Mouse (Mus musculus) intestine, embryonic 14.5 days (tissue): ENCODE measurements at regions not wholly inside any gene's neighbourhood (a gene's known extent, or its start where the extent isn't known, plus 50 kb on each side); places are given as distances from the start of the nearest gene placed in this dataset.

Experiments used
- ATAC-seq: fragments of 200-750 bp; cut with Nextera tagmentation; replicated peaks from 2 replicates; pipeline ENCODE4 v1.8.0; 2017; ENCODE audit warnings: low read depth, moderate number of reproducible peaks, moderate TSS enrichment, moderate library complexity; ENCODE audit not compliant: low FRiP score, low TSS enrichment
- DNase-seq: peaks from one replicate; pipeline ENCODE4 v3.0.0-alpha.2; 2018; ENCODE audit warnings: low spot score
- H3K27ac ChIP-seq: fragments of 300-500 bp; sonication (generic); 2 replicates; pipeline ENCODE4 v1.5.1; 2014; ENCODE audit warnings: low read depth, mild to moderate bottlenecking, control low read depth
- H3K27me3 ChIP-seq: fragments of 300-500 bp; sonication (generic); replicated peaks from 2 replicates; pipeline ENCODE4 v1.6.1; 2014; ENCODE audit warnings: low read length, control low read depth; ENCODE audit not compliant: control insufficient read depth, insufficient read depth
- H3K36me3 ChIP-seq: fragments of 300-500 bp; sonication (generic); 2 replicates; pipeline ENCODE4 v1.6.1; 2014; ENCODE audit warnings: low read length, control low read depth; ENCODE audit not compliant: control insufficient read depth, insufficient read depth
- H3K4me1 ChIP-seq: fragments of 300-500 bp; sonication (generic); replicated peaks from 2 replicates; pipeline ENCODE4 v1.6.1; 2014; ENCODE audit warnings: low read length, control low read depth, mixed read lengths; ENCODE audit not compliant: control insufficient read depth, insufficient read depth
- H3K4me2 ChIP-seq: fragments of 300-500 bp; sonication (generic); 2 replicates; pipeline ENCODE4 v1.6.1; 2014; ENCODE audit warnings: low read length
- H3K4me3 ChIP-seq: fragments of 300-500 bp; sonication (generic); 2 replicates; pipeline ENCODE4 v1.5.1; 2014; ENCODE audit warnings: low read depth, low read length, control low read depth, mixed read lengths
- H3K9ac ChIP-seq: fragments of 300-500 bp; sonication (generic); 2 replicates; pipeline ENCODE4 v1.6.1; 2014; ENCODE audit warnings: mild to moderate bottlenecking, low read length
- H3K9me3 ChIP-seq: fragments of 300-500 bp; sonication (generic); 2 replicates; pipeline ENCODE4 v1.6.1; 2016; ENCODE audit warnings: low read length, control low read depth; ENCODE audit not compliant: control insufficient read depth
- WGBS: fragments of 180-500 bp; shearing (Covaris S2); extraction: QIAGEN DNeasy Blood & Tissue Kit; methylation state at CpG from one replicate; pipeline ENCODE4 v1.1.7; 2014; 5-methylcytosine and 5-hydroxymethylcytosine counted together

- no peak overlapping the region for H3K9ac ChIP-seq
- no peak overlapping the region for H3K27ac ChIP-seq
- H3K36me3 ChIP-seq, result no peaks in the 10 kb centered on the region
- H3K9me3 ChIP-seq, result no peaks in the 10 kb centered on the region
- no peaks in the 10 kb centered on the region for H3K27me3 ChIP-seq
- no peak for DNase-seq
- H3K4me2 ChIP-seq, result no peak overlapping the region
- WGBS, result 64% methylated on average over 8 of the region's 8 CpGs
- H3K4me1 ChIP-seq, result no peaks in the 10 kb centered on the region
- no peak for ATAC-seq
- H3K4me3 ChIP-seq, result no peak overlapping the region
These were observed 252.3 kb upstream of the Xrcc4 start for GRCm38 (mm10) chr13:90341597-90342212.

- Histone ChIP-seq H3K27me3 (no peaks in the 10 kb centered on the region), H3K27ac (no peak overlapping the region), H3K4me3 (no peak overlapping the region), H3K9ac (no peak overlapping the region), H3K9me3 (no peaks in the 10 kb centered on the region), H3K36me3 (no peaks in the 10 kb centered on the region), H3K4me1 (no peaks in the 10 kb centered on the region), H3K4me2 (no peak overlapping the region)
- ATAC-seq, result no peak
- 63% methylated on average over 2 of the region's 2 CpGs for WGBS
- DNase-seq, result no peak
These were observed 251.3 kb upstream of the Xrcc4 start for GRCm38 (mm10) chr13:90340647-90341160.

GRCm38 (mm10) chr13:90337591-90337990 lies 248.2 kb upstream of the Xrcc4 start:
- Histone ChIP-seq H3K36me3 (no peaks in the 10 kb centered on the region), H3K9ac (no peak overlapping the region), H3K4me2 (no peak overlapping the region), H3K27me3 (no peaks in the 10 kb centered on the region), H3K27ac (no peak overlapping the region), H3K4me3 (no peak overlapping the region), H3K9me3 (no peaks in the 10 kb centered on the region), H3K4me1 (no peaks in the 10 kb centered on the region)
- 78% methylated on average over 1 of the region's 1 CpGs for WGBS
- DNase-seq, result no peak
- ATAC-seq, result no peak

GRCm38 (mm10) chr13:90335741-90336037 lies 246.3 kb upstream of the Xrcc4 start:
- H3K4me1 ChIP-seq, result no peaks in the 10 kb centered on the region
- no peaks in the 10 kb centered on the region for H3K36me3 ChIP-seq
- ATAC-seq (no peak), DNase-seq (no peak)
- no peaks in the 10 kb centered on the region for H3K9me3 ChIP-seq
- no peak overlapping the region for H3K4me3 ChIP-seq
- H3K9ac ChIP-seq, result no peak overlapping the region
- H3K27me3 ChIP-seq, result no peaks in the 10 kb centered on the region
- 76% methylated on average over 3 of the region's 3 CpGs for WGBS
- H3K4me2 ChIP-seq, result no peak overlapping the region
- H3K27ac ChIP-seq, result no peak overlapping the region

- DNase-seq (no peak), ATAC-seq (no peak)
- no peaks in the 10 kb centered on the region for H3K27me3 ChIP-seq
- H3K27ac ChIP-seq, result no peak overlapping the region
- no peak overlapping the region for H3K9ac ChIP-seq
- H3K9me3 ChIP-seq, result no peaks in the 10 kb centered on the region
- no peak overlapping the region for H3K4me2 ChIP-seq
- no peaks in the 10 kb centered on the region for H3K4me1 ChIP-seq
- H3K36me3 ChIP-seq, result no peaks in the 10 kb centered on the region
- WGBS, result 69% methylated on average over 6 of the region's 6 CpGs
- H3K4me3 ChIP-seq, result no peak overlapping the region
These were observed 245.7 kb upstream of the Xrcc4 start for GRCm38 (mm10) chr13:90334934-90335740.

- Histone ChIP-seq H3K27ac (no peak overlapping the region), H3K4me1 (no peaks in the 10 kb centered on the region), H3K4me3 (no peak overlapping the region), H3K9ac (no peak overlapping the region), H3K27me3 (no peaks in the 10 kb centered on the region), H3K36me3 (no peaks in the 10 kb centered on the region), H3K9me3 (no peaks in the 10 kb centered on the region), H3K4me2 (no peak overlapping the region)
- ATAC-seq, result no peak
- DNase-seq, result no peak
These were observed 244.9 kb upstream of the Xrcc4 start for GRCm38 (mm10) chr13:90334286-90334685.

GRCm38 (mm10) chr13:90325226-90325625 lies 235.8 kb upstream of the Xrcc4 start:
- WGBS, result 86% methylated on average over 3 of the region's 3 CpGs
- Histone ChIP-seq H3K27me3 (no peaks in the 10 kb centered on the region), H3K27ac (no peak overlapping the region), H3K9ac (no peak overlapping the region), H3K4me1 (no peaks in the 10 kb centered on the region), H3K4me2 (no peak overlapping the region), H3K4me3 (no peak overlapping the region), H3K36me3 (no peaks in the 10 kb centered on the region), H3K9me3 (no peaks in the 10 kb centered on the region)
- DNase-seq (no peak), ATAC-seq (no peak)

- 90% methylated on average over 9 of the region's 9 CpGs for WGBS
- no peak for ATAC-seq
These were observed 224.0 kb upstream of the Xrcc4 start for GRCm38 (mm10) chr13:90313209-90313978.

More at GRCm38 (mm10) chr13:90313209-90313978, 224.0 kb upstream of the Xrcc4 start:
- Histone ChIP-seq H3K4me1 (no peaks in the 10 kb centered on the region), H3K27me3 (no peaks in the 10 kb centered on the region), H3K9ac (no peak overlapping the region), H3K36me3 (no peaks in the 10 kb centered on the region), H3K4me2 (no peak overlapping the region), H3K27ac (no peak overlapping the region), H3K9me3 (no peaks in the 10 kb centered on the region), H3K4me3 (no peak overlapping the region)
- no peak for DNase-seq
